Mouse (Mus musculus): ENCODE measurements around the gene Tspan15.

The Tspan15 gene

DNA sequence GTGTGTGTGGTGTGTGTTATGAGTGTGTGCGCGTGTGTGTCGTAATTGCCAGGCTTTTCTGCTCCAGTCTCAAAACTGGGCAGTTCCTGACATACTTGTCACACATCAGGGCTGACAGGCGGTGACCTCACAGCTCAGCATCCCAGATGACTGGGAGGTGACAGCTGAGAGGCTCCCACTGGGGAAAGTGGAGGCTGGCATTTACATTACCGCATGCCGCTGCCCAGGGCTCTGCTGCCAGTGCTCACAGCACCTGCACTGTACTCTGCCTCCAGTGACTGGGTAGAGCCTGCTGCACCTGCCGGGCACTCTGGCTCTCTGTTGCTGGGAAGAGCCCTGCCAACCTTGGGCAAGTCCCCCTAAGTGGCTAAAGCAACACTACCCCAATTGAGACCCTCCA is 40.2 kb downstream of the Tspan15 start:
- no peak for DNase-seq (ENCODE audit: low read depth, low spot score)

DNA sequence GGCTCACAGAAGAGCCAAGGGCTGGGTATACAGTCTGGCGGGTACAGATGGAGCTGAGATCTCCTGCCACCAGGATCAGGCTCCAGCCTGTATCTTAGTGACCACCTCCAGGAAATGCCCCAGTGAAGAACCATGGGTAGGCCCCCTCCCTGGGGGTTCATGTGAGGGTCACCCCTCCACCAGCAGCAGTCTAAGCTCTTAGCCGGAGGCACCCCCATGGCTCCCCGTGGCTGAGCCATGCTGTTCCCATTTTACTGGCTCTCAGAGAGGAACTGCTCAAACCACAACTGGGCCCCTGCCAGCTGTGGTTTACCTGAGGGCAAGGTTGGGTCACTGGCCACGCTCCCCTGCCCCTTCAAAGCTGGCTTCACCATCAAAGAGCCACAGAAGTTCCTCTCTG is 41.1 kb downstream of the Tspan15 start:
- DNase-seq (ENCODE audit: low read depth, low spot score) = no peak

DNA sequence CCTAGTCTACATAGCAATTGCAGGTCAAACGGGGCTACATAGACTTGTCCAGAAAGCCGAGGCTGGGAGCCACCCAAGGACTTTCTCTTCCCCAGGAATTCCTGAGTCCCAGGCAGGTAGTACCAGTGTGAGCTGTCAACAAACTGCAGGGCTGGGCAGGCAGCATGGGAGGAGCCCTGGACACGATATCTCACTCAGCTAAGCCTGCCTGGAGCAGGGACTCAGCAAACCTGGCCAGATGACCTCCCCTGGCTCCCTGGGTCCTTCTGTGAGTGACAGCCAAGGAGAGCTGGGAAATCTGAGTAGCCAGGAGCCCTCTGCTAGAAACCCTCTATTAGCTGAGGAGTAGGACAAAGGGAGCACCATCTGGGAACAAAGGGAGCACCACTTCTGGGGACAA is 41.7 kb downstream of the Tspan15 start:
- DNase-seq (ENCODE audit: low read depth, low spot score) = no peak

DNA sequence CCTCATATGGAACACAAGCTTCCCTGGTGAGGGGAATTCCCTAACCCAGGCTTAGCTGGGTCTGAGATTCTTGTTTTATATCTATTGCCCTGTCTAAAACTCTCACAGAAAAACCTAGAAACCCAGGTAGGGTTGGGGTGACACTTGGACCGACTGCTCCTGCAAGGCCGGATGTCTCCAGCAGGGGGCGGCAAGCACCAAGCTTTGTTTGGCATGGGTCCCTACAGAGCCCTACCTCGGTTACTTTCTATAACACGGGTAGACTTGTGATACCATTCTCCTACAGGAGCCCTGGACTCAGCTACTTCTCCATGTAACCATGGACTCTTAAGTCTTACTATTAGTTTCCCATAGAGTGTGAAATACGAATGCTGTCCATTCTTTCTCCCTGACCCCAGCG is 44.2 kb downstream of the Tspan15 start:
- DNase-seq (ENCODE audit: low read depth, low spot score) = peak; percentile 70

DNA sequence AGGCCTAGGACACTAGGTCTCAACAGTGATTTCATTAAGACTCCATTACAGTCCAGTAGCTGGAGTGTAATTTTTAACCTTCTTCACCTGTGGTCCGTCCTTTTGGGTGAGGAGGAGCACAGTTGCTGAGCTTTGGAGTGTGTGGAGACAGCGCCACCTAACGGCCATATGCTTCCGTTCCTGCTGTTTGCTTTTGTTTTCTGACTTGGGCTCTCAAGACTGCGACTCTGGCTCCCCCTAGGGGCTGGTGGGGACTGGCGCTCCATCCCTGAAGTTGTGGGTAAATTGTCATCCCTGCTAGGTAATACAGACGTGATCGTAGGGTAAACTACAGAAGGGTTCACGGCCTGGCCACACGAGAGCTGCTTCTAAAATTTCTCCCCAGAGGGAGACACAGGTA is 48.0 kb downstream of the Tspan15 start:
- peak; percentile 97 for DNase-seq (ENCODE audit: low read depth, low spot score)

DNA sequence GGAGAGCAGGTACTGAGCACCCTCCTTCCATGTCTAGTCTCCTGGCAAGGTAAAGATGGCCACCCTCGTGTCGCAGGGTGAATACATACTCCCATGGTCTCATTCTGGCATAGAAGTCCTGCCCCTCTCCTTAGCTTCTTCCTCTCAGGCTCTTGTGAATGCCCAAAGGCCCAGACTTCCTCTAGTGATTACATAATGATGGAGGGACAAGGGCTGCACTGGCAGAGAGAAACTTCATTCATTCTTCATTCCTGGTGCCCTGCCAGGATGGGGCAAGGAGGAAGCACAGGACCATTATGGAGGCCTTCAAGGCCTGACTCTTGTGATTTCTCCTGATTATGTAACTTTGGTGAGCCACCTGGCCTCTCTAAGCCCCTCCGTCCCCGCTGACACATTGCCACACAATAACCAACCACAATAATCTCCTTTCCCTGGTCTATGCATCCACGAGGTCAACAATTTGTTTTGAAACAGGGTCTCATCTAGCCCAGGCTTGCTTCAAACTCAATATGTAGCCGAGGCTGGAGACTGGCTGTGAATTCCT is 48.5 kb downstream of the Tspan15 start:
- DNase-seq (ENCODE audit: low read depth, low spot score) = no peak

DNA sequence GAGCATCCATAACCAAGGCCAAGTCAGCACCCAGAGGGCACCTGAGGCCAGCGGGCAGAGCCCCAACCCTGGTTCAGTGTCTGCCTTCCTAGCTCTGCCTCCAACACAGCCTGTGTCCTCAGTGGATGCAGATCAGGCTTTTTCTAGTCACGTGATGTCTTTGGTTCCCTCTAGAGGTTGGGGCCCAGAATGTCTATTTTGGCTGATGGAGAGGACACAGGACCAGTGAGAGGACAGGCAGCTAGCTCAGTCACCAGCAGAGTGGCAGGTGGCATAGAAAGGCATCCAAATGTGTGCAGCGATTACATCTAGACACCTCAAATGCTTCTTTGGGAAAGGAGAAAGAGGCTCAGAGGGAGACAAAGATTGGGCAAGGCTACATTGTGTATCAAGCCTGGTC is 49.4 kb downstream of the Tspan15 start:
- DNase-seq (ENCODE audit: low read depth, low spot score) = no peak

DNA sequence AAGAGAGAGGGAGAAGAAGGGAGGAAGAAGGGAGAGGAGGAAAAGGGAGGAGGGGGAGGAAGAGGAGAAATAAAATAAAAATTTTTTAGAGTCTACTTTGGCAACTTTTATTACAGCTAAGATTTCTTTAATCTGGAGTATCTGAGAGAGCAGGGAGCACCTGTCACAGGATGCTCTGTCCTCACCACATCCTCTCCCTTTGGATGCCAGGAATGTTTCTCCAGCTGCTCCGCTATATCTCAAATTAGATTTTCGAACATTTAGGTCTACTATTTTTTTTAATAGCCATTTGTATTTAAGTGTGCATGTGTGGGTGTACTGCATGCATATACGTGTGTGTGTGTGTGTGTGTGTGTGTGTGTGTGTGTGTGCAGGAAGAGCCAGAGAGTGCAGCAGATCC is 51.1 kb downstream of the Tspan15 start:
- DNase-seq (ENCODE audit: low read depth, low spot score) = no peak

DNA sequence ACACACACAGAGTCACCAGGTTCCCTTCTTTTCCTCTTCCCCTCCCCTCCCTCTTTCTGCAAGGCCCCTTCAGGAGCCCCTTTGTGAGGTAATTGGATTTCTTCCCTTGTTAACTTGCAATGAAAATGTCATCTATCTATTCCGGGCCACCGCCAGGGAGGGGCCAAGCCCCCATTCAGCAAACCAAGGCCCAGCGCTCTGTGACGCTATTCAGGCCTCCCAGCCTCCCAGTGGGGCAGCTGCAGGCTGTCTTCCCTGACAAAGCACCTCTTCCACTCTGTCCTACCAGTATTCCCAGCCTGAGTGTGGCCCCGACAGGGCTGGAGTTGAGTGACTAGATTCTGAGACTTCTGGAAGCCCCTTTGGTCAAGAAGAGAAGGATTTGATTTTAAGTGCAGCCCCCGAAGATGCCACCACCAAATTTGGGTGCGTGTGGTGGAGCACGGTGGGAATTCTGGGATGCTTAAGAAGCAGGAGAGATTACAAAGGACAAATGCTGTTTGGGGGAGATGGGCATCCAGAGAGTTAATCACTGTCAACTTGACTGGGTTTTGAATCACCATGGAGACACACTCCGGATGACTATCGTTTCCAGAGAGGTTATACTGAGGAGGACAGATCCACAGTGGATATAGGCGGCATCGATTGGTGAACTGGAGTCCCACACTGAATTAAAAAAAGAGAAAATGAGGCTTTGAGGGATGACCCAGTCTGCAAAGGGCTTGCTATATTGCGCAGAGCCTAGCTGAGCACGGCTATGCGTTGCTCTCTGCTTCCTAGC is 56.3 kb downstream of the Tspan15 start:
- no peak for DNase-seq (ENCODE audit: low read depth, low spot score)

DNA sequence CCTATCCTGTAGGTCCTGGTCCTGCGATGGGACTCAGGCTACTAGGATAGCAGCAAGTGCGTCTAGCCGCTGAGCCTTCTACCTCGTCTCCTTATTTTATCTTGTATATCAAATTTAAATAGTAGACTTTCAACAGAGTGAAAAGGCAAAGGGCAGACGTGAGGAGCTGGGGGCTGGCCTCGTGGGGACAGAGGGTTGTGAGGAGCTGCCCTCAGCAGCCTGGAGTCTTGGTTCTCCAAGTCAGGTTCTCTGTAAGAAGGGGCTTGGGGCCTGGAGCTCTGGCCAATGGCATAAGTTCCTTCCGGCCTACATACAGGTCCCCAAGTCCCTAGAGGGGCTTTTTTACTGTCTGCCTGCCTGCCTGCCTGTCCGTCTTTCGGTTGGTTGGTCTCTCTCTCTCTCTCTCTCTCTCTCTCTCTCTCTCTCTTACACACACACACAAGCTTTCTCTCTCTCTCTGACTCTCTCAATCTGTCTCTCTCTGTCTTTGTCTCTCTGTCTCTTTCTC is 57.1 kb downstream of the Tspan15 start:
- no peak for DNase-seq (ENCODE audit: low read depth, low spot score)

DNA sequence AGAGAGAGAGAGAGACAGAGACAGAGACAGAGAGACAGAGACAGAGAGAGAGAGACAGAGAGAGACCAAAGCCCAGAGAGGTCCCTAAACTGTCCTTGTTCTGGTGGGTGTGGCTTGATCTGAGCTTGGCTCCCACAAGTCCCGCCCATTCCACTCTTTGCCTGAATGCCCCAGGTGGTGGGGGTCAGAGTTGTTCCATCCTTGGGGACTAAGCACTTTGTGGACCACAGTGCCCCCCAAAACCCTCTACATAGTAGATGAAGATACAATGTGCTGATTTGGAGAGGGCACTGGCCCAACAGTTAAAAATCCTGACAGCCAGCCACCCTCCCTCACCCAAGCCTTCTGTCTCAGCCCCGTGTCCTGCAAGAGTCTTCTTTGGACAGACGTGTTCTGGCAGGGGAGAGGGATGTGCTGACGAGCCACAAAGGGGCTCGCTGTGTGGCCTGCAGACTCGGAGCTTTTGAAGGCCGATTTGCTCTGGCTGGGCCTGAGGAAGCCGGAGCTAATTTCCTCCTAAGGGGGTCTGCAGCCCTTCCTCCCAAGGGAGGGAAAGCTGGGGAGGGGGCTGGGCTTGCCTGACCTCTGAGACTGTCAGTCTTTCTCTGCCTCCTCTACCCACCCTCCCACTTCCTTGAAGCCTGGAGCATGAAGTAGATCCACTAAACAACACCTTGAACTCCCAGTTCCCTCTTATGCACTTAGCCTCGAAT is 58.1 kb downstream of the Tspan15 start:
- no peak for DNase-seq (ENCODE audit: low read depth, low spot score)

DNA sequence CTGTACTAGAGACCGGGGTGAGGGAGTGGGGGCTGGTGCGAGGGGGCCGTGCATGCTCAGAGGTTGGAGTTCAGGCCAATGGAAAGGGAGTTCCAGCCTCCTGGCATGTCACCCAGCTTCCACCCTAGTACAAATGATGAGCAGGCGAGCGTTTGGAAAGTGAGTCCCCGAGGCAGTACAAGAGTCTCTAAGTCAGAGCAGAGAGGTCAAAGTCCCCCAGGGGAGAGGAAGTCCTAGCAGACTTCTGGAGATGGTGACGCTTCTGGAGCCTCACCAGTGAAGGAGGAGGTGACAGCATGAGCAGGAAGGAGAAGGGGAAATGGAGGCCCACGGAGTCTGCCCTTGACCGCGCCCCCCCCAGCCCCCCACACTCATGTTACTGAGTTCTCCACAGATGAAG is 68.6 kb downstream of the Tspan15 start:
- DNase-seq (ENCODE audit: low read depth, low spot score) = no peak

DNA sequence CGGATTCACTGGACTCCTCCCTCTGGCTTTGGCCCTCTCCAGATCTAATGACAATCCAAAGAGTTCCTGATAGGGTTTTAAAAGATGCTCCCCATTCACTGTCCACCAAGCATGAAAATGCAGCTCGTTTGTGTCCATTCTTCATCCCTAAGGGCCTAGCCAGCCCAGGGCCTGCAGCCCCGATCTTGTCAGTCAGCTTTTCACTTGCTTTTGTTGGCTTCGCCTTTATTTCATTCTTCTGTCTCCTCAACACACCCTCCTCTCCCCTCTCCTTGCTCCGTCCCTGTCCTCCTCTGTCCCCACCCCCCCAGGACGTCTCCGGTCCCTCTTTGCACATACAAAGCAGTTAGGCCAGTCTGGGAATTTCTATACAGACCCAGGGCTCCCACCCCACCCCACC is 81.1 kb downstream of the Tspan15 start:
- no peak for DNase-seq (ENCODE audit: low read depth, low spot score)

DNA sequence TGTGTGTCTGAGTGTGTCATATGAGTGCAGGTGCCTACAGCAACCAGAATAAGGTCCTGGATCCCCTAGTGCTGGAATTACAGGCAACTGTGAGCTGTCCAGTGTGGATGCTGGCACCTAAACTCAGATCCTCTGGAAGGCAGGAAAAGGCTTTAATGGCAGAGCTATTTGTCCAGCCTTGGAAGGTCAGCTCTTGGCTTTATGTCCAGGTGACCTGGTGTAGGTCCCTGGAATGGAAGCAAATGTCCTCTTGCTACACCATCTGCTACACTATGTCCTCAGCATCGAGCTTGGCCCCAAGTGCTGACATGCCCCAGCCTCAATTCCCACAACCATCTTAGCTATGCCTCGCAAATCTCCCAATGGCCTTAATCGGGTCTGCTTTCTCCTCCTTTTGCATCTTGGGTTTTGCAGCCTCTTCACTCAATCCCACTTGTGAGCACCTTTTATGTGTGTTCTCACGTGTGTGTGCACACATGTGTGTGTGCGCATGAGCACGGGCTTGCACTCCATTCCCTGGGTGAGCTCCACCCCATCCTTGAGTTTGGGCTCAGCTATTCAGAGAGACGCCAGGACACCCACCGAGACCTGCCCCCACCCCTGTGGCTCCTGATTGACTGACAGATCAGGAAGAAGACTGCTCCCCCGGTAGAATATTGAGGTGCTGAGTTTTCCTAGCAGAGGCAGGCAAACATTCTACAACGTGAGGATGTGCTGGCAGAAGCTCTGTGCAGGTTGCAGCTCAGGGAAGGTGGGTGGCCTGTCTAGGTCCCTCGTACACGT is 83.4 kb downstream of the Tspan15 start:
- no peak for DNase-seq (ENCODE audit: low read depth, low spot score)

DNA sequence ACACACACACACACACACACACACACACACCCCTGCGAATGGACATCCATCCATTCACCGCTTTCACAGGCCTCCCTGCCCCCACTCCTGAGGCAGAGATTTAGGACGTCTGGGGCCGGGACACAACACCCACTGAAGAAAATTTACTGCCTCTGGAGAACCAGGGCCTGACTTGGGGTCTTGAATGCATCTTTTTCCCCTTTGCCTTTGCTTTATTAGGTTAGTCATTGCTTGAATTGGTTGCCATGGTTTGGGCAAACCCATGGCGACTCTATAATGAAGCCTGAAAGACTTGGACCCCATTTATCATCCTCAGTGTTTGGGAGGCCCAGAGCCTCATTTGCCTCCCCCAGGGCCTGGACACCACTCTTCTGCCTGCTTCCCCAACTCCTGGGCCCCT is 85.1 kb downstream of the Tspan15 start:
- DNase-seq (ENCODE audit: low read depth, low spot score) = no peak

DNA sequence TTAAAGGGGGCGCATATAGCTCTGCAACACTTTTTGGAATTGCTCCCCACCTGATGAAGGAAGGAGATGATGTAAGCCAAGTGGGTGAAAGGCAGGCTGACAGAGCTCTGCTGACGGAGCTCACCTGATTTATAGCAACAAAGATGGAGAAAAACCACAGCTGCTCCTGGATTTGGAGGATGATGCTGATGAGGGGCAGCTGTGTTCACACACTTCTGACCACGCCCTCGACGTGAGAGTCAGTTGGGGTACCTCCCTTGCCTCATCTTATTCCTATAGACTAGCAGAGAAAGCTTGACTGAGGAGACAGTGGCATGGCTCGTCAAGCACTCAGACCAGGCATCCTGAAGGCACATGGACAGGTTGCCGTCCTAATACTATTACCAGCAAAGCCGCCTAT is 87.2 kb downstream of the Tspan15 start, which contains the start of gene Fam241b:
Gene Fam241b (minus strand): TSS at position 101 of the 400 bp plus-strand sequence.
- DNase-seq (ENCODE audit: low read depth, low spot score) = no peak

DNA sequence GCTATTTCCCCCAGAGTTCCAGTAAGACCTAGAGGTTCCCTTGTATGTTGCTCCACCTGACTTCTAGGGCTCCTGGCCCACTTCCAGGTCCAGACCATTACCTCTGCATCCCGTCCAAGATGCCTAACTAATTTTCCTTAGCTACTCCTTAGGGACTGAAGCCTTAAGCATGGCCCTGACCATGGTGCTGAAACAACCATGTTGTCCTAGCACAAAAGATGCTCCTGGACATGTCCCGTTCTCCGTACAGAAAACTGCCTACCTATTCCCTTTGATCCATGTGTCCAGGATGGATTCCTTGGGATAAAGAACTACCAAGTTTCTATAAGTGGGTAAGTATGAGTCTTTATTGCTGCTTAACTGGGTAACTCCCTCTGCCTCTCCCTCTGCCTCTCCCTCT is 93.0 kb downstream of the Tspan15 start:
- peak; percentile 62 for DNase-seq (ENCODE audit: low read depth, low spot score)

DNA sequence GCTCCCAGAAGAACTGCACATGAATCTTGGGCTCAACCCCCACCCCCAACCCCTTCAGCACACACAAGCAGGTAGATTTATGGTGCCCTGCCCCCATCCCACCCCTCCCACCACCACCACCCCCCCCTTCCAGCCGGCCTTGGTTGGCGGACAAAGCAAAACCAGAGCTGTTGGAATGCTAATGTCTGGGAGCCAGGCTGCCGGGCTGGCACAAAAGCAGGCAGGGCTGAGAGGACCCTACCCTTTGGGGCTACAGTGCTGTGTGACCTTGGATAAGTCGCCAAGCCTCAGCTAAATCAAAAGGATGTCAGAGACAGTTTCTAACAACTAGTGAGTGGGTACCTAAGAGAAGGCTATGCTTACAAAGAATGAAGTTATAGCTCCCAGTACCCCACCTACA is 93.9 kb downstream of the Tspan15 start:
- no peak for DNase-seq (ENCODE audit: low read depth, low spot score)

DNA sequence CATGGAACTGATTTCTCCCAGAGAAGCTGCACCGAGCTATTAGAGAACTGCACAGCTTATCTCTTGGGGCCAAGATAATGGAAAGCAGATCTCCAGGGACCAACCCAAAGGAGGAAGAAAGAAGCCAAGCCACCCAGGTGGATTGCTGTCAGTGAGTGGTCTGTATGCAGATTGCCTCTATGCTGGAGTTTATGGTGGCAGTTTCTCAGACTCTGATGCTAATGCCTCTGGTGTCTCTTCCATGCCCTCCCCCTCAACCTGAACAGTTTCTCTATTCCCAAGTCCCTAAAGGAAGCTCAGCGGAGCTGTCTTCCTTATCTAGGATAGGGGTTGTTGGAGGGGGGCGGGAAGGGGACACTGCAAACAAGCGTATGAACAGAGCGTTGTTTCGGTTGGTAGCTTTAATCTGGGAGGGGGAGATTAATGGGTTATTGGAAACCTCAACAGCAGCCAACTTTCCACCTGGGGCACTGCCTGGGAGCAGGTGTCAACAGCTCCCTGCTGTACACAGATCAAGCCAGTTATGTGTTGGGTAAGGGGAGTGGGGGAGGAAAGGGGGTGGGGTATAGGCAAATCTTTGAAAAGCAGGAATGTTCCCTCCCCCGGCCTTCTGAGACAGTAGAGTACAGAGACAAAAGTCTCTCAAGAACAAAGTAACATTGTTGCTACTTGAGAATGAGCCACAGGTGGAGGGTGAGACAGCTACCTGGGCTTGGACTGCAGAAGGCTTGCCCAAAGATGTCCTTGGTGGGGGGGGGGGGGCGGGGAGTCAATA is 95.2 kb downstream of the Tspan15 start:
- DNase-seq (ENCODE audit: low read depth, low spot score) = no peak
